Mouse (Mus musculus): ENCODE data around the gene Psmb7.

The Psmb7 gene

GRCm38 (mm10) chr2:38641761-38642160, 2.1 kb downstream of the Psmb7 start:
- DNase-seq (ENCODE audit: low spot score in 2 of 2): no peak

GRCm38 (mm10) chr2:38637716-38638267, 6.1 kb downstream of the Psmb7 start:
- DNase-seq (ENCODE audit: low spot score in 2 of 2): no peak

GRCm38 (mm10) chr2:38630574-38630973, 13.3 kb downstream of the Psmb7 start:
- DNase-seq (ENCODE audit: low spot score in 2 of 2): no peak

GRCm38 (mm10) chr2:38629451-38629850, 14.4 kb downstream of the Psmb7 start:
- no peak for DNase-seq (ENCODE audit: low spot score in 2 of 2)

- DNase-seq (ENCODE audit: low spot score in 2 of 2): no peak
Observed at GRCm38 (mm10) chr2:38628801-38629200, 15.1 kb downstream of the Psmb7 start.

GRCm38 (mm10) chr2:38623821-38624590, 19.9 kb downstream of the Psmb7 start:
- no peak for DNase-seq (ENCODE audit: low spot score in 2 of 2)

- no peak for DNase-seq (ENCODE audit: low spot score in 2 of 2)
Observed at GRCm38 (mm10) chr2:38623411-38623810, 20.5 kb downstream of the Psmb7 start.

- peak in 1 of 2 experiments; percentile 19 for DNase-seq (ENCODE audit: low spot score in 2 of 2)
Observed at GRCm38 (mm10) chr2:38621610-38622021, 22.3 kb downstream of the Psmb7 start.

GRCm38 (mm10) chr2:38621076-38621475, 22.8 kb downstream of the Psmb7 start:
- no peak for DNase-seq (ENCODE audit: low spot score in 2 of 2)

GRCm38 (mm10) chr2:38619777-38620176, 24.1 kb downstream of the Psmb7 start:
- DNase-seq (ENCODE audit: low spot score in 2 of 2): no peak

- no peak for DNase-seq (ENCODE audit: low spot score in 2 of 2)
Observed at GRCm38 (mm10) chr2:38616956-38617872, 26.7 kb downstream of the Psmb7 start.

- DNase-seq (ENCODE audit: low spot score in 2 of 2): peak in 1 of 2 experiments; percentile 16
Observed at GRCm38 (mm10) chr2:38616072-38616471, 27.8 kb downstream of the Psmb7 start.

- DNase-seq (ENCODE audit: low spot score in 2 of 2): no peak
Observed at GRCm38 (mm10) chr2:38614437-38614836, 29.4 kb downstream of the Psmb7 start.

GRCm38 (mm10) chr2:38613576-38613975, 30.3 kb downstream of the Psmb7 start:
- no peak for DNase-seq (ENCODE audit: low spot score in 2 of 2)

- no peak for DNase-seq (ENCODE audit: low spot score in 2 of 2)
Observed at GRCm38 (mm10) chr2:38612596-38612995, 31.3 kb downstream of the Psmb7 start.

GRCm38 (mm10) chr2:38610161-38610560, 33.7 kb downstream of the Psmb7 start:
- no peak for DNase-seq (ENCODE audit: low spot score in 2 of 2)

- no peak for DNase-seq (ENCODE audit: low spot score in 2 of 2)
Observed at GRCm38 (mm10) chr2:38609310-38609709, 34.6 kb downstream of the Psmb7 start.

- no peak for DNase-seq (ENCODE audit: low spot score in 2 of 2)
Observed at GRCm38 (mm10) chr2:38608831-38609309, 35.0 kb downstream of the Psmb7 start.

- no peak for DNase-seq (ENCODE audit: low spot score in 2 of 2)
Observed at GRCm38 (mm10) chr2:38607716-38608115, 36.2 kb downstream of the Psmb7 start.

- DNase-seq (ENCODE audit: low spot score in 2 of 2): no peak
Observed at GRCm38 (mm10) chr2:38600842-38601241, 43.0 kb downstream of the Psmb7 start.

- DNase-seq (ENCODE audit: low spot score in 2 of 2): no peak
Observed at GRCm38 (mm10) chr2:38598395-38598794, 45.5 kb downstream of the Psmb7 start.

- no peak for DNase-seq (ENCODE audit: low spot score in 2 of 2)
Observed at GRCm38 (mm10) chr2:38597896-38598295, 46.0 kb downstream of the Psmb7 start.
